Mouse (Mus musculus) embryonic fibroblast, embryonic 13.5 days (primary cell): Measurements from ENCODE around the gene Lsm11. TPM values are rescaled to one million over a fixed set of nuclear protein-coding genes. Genes with fewer than 3 reads are reported as not detected.
A peak's percentile ranks its signal among the peaks of the same experiment; 100 is the strongest.

ENCODE experiments used
- H3K27ac ChIP-seq: 2 replicates; pipeline ENCODE4 v1.5.1; 2012; ENCODE audit warnings: low read length, control low read depth, inconsistent platforms; ENCODE audit not compliant: insufficient read depth
- H3K4me1 ChIP-seq: 2 replicates; pipeline ENCODE4 v1.6.1; 2011; ENCODE audit warnings: low read length; ENCODE audit not compliant: control insufficient read depth, insufficient read depth
- H3K4me3 ChIP-seq: 2 replicates; pipeline ENCODE4 v1.5.1; 2011; ENCODE audit warnings: mild to moderate bottlenecking, control low read depth, low read length; ENCODE audit not compliant: insufficient read depth
- CTCF ChIP-seq: IDR thresholded peaks from 2 replicates; pipeline ENCODE4 v1.5.1; 2011; ENCODE audit warnings: mild to moderate bottlenecking, control low read depth, low read length, moderate library complexity, borderline replicate concordance; ENCODE audit not compliant: insufficient read depth
- POLR2A ChIP-seq: IDR thresholded peaks from 2 replicates; pipeline ENCODE4 v1.6.1; 2011; ENCODE audit warnings: low read depth, mild to moderate bottlenecking, control low read depth, low read length, moderate library complexity
- polyA plus RNA-seq: library from polyadenylated mRNA; stranded (reverse); fragments of >200 nt; gene quantifications from 2 replicates; pipeline ENCODE4 v1.2.4, GENCODE M21; 2011; ENCODE audit warnings: low read depth; ENCODE audit not compliant: missing spikeins, insufficient read length

Lsm11 gene
- polyA plus RNA-seq, 1 experiment = 7.9 TPM

DNA sequence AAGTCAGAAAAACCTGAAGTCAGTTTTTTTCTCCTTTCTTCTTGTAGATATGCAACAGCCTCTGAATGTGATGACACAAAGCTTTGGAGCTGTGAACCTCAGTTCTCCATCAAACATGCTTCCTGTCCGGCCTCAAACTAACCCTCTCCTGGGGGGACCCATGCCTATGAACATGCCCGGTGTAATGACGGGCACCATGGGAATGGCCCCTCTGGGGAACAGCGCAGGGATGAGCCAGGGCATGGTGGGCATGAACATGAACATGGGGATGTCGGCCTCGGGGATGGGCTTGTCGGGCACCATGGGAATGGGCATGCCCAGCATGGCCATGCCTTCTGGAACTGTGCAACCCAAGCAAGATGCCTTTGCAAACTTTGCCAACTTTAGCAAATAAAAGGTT is 35.8 kb downstream of the Lsm11 start:
- TF ChIP-seq POLR2A = no peak
- no peak for TF ChIP-seq CTCF
- Histone ChIP-seq H3K27ac (no peak overlapping the region), H3K4me3 (no peak overlapping the region), H3K4me1 (no peaks in the 10 kb centered on the region)

DNA sequence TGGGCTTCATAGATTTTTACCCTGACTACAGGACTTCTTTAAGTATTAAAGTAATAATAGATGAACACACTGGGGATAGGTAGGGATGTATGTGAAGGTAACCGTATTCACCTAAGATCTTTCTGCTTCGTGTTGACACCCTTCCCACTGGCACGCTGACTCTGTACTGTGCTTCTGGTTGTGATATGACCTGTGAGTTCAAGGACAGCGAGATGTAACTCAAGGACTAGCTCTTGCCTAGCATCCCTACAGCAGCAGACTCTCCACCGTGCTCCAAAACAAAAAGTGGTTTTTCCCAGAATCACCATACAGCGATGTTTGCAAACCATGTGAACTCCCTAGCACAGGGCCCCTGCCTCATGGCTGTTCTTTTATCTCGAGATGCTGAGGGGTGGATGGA is 36.7 kb downstream of the Lsm11 start:
- no peaks in the 10 kb centered on the region for H3K4me1 ChIP-seq
- TF ChIP-seq CTCF (no peak), POLR2A (no peak)
- H3K4me3 ChIP-seq = no peak overlapping the region
- no peak overlapping the region for H3K27ac ChIP-seq

GRCm38 (mm10) chr11:45907301-45907700 is 37.4 kb downstream of the Lsm11 start:
- Histone ChIP-seq H3K4me1 (no peaks in the 10 kb centered on the region), H3K4me3 (no peak overlapping the region), H3K27ac (no peak overlapping the region)
- TF ChIP-seq CTCF = no peak
- TF ChIP-seq POLR2A = no peak

GRCm38 (mm10) chr11:45906109-45906786 is 38.5 kb downstream of the Lsm11 start:
- H3K4me1 ChIP-seq = no peaks in the 10 kb centered on the region

DNA sequence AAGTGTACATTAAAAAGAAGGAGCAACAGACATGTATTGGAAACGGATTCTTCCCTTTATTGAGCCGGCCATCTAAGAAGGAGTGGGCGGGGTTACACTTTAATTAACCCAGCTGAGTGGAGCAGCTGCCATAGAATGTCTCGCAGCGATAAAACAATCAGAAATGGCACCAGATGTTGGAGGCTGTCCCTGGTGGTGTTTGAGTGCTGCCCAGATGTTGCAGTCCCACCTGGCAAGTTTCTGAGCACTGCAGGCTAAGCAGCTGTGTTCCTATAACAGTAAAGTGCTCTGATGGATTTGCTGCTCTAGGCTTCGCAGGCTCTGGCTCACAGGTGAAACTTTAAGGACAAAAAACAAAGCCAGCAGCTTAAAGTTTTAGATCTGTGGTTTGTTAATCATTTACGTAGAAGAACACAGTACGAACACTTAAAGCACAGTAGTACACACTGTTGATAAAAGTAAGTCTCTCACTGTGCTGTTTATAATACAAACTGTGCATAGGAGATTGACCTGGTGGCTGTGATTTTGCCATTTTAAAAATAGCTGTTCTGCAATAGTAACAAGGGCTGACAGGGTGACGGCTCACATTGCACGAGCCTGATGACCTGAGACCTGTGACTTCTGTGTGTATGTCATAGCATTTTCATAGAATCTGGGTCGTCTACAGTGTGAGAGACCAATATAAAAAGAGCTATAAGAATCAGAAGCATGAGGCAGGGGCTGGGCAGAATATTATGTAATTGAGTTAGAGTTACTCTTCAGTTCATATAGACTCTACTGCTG is 44.3 kb downstream of the Lsm11 start:
- H3K27ac ChIP-seq = no peak overlapping the region
- no peaks in the 10 kb centered on the region for H3K4me1 ChIP-seq
- TF ChIP-seq POLR2A (no peak), CTCF (no peak)
- H3K4me3 ChIP-seq = no peak overlapping the region

More at GRCm38 (mm10) chr11:45906109-45906786, 38.5 kb downstream of the Lsm11 start:
- H3K4me3 ChIP-seq = no peak overlapping the region
- TF ChIP-seq CTCF (no peak), POLR2A (no peak)
- no peak overlapping the region for H3K27ac ChIP-seq

GRCm38 (mm10) chr11:45897392-45897791 is 47.3 kb downstream of the Lsm11 start:
- H3K4me1 ChIP-seq = no peaks in the 10 kb centered on the region
- H3K4me3 ChIP-seq = no peak overlapping the region
- peak overlapping the region; percentile 69; the same call in 1 of the 2 replicates for H3K27ac ChIP-seq
- TF ChIP-seq CTCF (no peak), POLR2A (no peak)

- no peaks in the 10 kb centered on the region for H3K4me1 ChIP-seq
- H3K4me3 ChIP-seq = no peak overlapping the region
- no peak for TF ChIP-seq CTCF
- TF ChIP-seq POLR2A = no peak
- H3K27ac ChIP-seq = no peak overlapping the region
These were observed 51.8 kb downstream of the Lsm11 start for GRCm38 (mm10) chr11:45892861-45893360.

- TF ChIP-seq POLR2A (no peak), CTCF (no peak)
- Histone ChIP-seq H3K27ac (no peak overlapping the region), H3K4me3 (no peak overlapping the region), H3K4me1 (no peaks in the 10 kb centered on the region)
These were observed 54.3 kb downstream of the Lsm11 start for GRCm38 (mm10) chr11:45890423-45890822.

DNA sequence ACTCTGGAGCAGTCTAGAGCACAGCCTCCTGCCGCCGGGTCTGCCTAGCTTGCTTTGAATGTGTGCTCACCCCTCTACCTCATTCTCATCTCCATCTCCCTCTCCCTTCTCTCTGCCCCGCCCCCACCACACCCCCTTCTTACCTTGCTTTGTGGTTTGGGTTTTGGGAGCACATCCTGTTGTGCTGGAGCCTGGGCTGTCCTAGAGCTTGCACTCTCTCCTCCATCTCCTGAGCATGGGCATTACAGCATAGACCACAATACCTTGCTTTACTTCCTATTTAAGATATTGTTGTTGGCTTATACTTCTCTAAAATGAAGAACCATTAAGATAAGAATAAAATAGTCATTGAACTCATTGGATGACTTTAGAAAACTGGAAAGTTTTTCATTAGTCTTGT is 54.8 kb downstream of the Lsm11 start:
- no peak overlapping the region for H3K27ac ChIP-seq
- TF ChIP-seq CTCF (no peak), POLR2A (no peak)
- H3K4me1 ChIP-seq = no peaks in the 10 kb centered on the region
- no peak overlapping the region for H3K4me3 ChIP-seq
